Mouse (Mus musculus) limb, embryonic 13.5 days (tissue): ENCODE data around the gene Sla2. TPM values are rescaled to one million over a fixed set of nuclear protein-coding genes. Genes with fewer than 3 reads are reported as not detected.
A peak's percentile ranks its signal among the peaks of the same experiment; 100 is the strongest.

ENCODE experiments used
- ATAC-seq: fragments of 200-750 bp; cut with Nextera tagmentation; 2 replicates; pipeline ENCODE4 v1.8.0; 2017; ENCODE audit warnings: low read depth, moderate number of reproducible peaks, moderate TSS enrichment; ENCODE audit not compliant: low FRiP score
- H3K27ac ChIP-seq: fragments of 300-500 bp; sonication (generic); 2 replicates; pipeline ENCODE4 v1.5.1; 2015; ENCODE audit warnings: inconsistent platforms, mild to moderate bottlenecking, moderate library complexity
- H3K27me3 ChIP-seq: fragments of 300-500 bp; sonication (generic); 2 replicates; pipeline ENCODE4 v1.6.1; 2015; ENCODE audit warnings: mild to moderate bottlenecking, inconsistent platforms
- H3K36me3 ChIP-seq: fragments of 300-500 bp; sonication (generic); 2 replicates; pipeline ENCODE4 v1.6.1; 2015; ENCODE audit warnings: inconsistent platforms, mild to moderate bottlenecking, moderate library complexity
- H3K4me1 ChIP-seq: fragments of 300-500 bp; sonication (generic); 2 replicates; pipeline ENCODE4 v1.6.1; 2015; ENCODE audit warnings: inconsistent platforms
- H3K4me2 ChIP-seq: fragments of 300-500 bp; sonication (generic); replicated peaks from 2 replicates; pipeline ENCODE4 v1.6.1; 2015; ENCODE audit warnings: inconsistent platforms, mild to moderate bottlenecking, moderate library complexity
- H3K4me3 ChIP-seq: fragments of 300-500 bp; sonication (generic); 2 replicates; pipeline ENCODE4 v1.5.1; 2015; ENCODE audit warnings: moderate library complexity, mild to moderate bottlenecking, inconsistent platforms
- H3K9ac ChIP-seq: fragments of 300-500 bp; sonication (generic); 2 replicates; pipeline ENCODE4 v1.6.1; 2015; ENCODE audit warnings: mild to moderate bottlenecking, inconsistent platforms
- H3K9me3 ChIP-seq: fragments of 300-500 bp; sonication (generic); 2 replicates; pipeline ENCODE4 v1.6.1; 2016; ENCODE audit warnings: inconsistent platforms
- WGBS: fragments of 180-500 bp; shearing (Covaris S2); methylation state at CpG from one replicate; pipeline ENCODE4 v1.1.7; 2015; 5-methylcytosine and 5-hydroxymethylcytosine counted together
- polyA plus RNA-seq: library from polyadenylated mRNA; unstranded; fragments of >200 nt; fragmentation: Nextera tagmentation; extraction: Ambion mirVana; gene quantifications from 2 replicates; pipeline ENCODE4 v1.2.1, GENCODE M21; 2015

The Sla2 gene
- polyA plus RNA-seq, 1 experiment from 2014 or later, result 0.33 TPM

DNA sequence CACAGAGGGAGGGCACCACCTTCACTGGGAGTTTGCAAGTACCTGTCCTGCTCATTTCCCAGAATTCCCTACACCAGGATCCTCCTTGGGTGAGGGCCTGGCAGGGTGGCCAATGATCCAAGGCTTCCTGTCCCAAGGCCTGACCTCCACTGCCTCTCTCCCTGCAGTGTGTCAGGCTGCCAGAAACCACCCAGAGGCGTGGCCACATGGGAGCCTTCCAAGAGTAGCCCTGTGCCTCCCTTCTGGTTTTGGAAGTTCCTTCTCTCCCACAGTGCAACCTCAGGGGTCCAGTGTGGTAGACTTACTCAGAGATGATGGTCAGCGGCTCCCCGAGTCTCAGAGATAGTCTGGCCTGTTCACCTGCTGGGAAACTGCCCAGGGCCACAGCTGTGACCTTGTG is 7.5 kb downstream of the Sla2 start:
- H3K36me3 ChIP-seq, result peaks cover 12% of the 10 kb centered on the region
- no peak for ATAC-seq
- H3K27me3 ChIP-seq, result no peaks in the 10 kb centered on the region
- H3K4me1 ChIP-seq, result peaks cover 2% of the 10 kb centered on the region; the same call in 1 of the 2 replicates
- 85% methylated on average over 3 of the region's 3 CpGs for WGBS
- no peak overlapping the region for H3K27ac ChIP-seq
- H3K4me2 ChIP-seq, result no peak overlapping the region
- no peak overlapping the region for H3K9ac ChIP-seq
- no peak overlapping the region for H3K4me3 ChIP-seq
- no peaks in the 10 kb centered on the region for H3K9me3 ChIP-seq

DNA sequence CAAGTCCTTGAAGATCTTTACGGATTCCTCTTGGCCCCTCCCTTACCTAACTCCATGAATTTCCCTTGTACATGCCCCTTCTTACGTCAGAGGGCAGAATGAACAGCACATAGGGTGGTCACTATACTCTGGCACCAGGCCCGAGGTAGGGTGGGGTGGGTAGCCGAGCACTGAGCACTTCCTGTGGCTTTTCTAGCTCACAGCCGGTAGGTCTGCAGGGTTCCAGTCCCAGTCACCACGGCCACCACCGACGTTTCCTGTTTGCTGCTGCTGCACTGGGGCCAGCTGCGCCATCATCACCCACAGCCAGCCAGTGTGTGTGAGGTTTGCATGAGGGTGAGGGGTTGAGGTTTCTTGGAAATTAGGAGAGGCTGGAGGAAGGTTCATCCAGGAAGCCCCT is 9.3 kb downstream of the Sla2 start:
- Histone ChIP-seq H3K36me3 (peaks cover 29% of the 10 kb centered on the region), H3K4me1 (peaks cover 2% of the 10 kb centered on the region; the same call in 1 of the 2 replicates), H3K9ac (no peak overlapping the region), H3K27ac (no peak overlapping the region), H3K9me3 (no peaks in the 10 kb centered on the region), H3K4me2 (no peak overlapping the region), H3K4me3 (no peak overlapping the region), H3K27me3 (no peaks in the 10 kb centered on the region)
- no peak for ATAC-seq
- WGBS, result 49% methylated on average over 9 of the region's 9 CpGs

DNA sequence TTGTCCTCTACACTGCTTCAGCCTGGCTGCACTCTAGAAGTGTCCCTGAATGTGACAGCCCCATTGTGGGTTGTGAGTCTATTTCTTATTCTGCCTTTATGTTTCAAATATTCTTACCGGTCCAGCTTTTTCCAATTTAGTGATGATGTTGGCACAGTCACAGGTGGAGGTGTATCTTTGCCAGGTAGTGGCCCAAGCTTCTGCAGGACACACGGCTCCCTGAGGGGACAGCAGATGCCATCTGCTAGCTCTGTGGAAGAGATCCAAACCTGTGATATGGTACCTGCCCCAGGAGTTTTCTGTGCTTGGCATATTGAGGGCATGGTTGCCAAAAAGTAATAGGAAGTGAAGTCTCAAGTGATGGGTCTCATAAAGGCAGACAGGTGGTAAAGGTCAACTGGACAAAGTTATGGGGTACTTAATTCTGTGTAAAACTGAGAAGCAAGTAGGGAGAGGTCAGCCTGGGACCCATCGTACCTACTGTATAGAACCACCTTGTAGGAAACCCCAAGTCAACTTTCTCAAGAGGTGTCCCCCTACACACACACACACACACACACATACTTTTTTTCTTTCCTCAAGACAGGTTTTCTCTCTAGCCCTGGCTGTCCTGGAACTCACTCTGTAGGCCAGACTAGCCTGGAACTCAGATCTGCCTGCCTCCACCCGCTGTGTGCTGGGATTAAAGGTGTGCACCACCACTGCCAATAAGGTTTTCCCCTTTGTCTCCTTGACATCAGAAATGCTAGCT is 12.1 kb downstream of the Sla2 start:
- Histone ChIP-seq H3K4me1 (peaks cover 11% of the 10 kb centered on the region; the same call in 1 of the 2 replicates), H3K9ac (no peak overlapping the region), H3K36me3 (peaks cover 56% of the 10 kb centered on the region), H3K4me2 (no peak overlapping the region), H3K9me3 (no peaks in the 10 kb centered on the region), H3K4me3 (no peak overlapping the region), H3K27me3 (no peaks in the 10 kb centered on the region), H3K27ac (no peak overlapping the region)
- ATAC-seq, result no peak
- WGBS, result 93% methylated on average over 4 of the region's 4 CpGs

DNA sequence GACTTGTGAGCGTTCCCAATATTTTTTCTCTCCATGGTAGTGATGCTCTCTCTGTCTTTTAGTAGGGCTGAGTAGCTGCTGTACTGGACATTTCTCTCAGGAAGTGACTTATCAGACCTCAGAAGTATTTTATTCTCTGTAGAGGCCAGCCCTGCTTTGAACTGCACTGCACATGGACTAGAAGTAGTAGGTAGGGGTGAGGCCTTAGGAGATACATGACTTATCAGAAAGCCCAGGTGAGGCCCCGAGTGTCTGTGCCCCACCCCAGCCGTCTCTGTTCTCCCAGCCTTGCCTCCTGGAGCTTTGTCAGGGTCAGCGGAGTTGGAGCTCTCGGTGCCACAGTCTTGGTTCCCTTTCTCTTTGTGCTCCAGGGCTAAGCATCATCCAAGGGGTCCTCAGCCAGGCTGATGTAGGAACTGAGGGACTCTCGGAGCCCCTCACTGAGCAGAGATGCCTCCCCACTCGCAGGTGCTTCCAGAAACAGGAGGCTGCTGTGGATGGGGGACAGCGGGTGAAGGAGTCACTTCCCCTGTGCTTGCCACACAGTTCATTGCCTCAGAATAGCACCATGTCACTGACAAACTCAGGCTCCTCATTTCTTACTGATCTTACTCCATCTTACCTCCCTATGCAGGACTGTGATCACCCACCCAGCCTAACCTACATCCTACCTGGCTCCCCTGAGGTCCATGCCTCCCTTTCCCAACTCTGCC is 12.8 kb downstream of the Sla2 start:
- WGBS, result 89% methylated on average over 8 of the region's 8 CpGs
- H3K4me3 ChIP-seq, result no peak overlapping the region
- H3K4me1 ChIP-seq, result peaks cover 11% of the 10 kb centered on the region; the same call in 1 of the 2 replicates
- no peak overlapping the region for H3K4me2 ChIP-seq
- H3K27ac ChIP-seq, result no peak overlapping the region
- H3K9me3 ChIP-seq, result no peaks in the 10 kb centered on the region
- no peak overlapping the region for H3K9ac ChIP-seq
- H3K36me3 ChIP-seq, result peaks cover 63% of the 10 kb centered on the region
- H3K27me3 ChIP-seq, result no peaks in the 10 kb centered on the region
- no peak for ATAC-seq

DNA sequence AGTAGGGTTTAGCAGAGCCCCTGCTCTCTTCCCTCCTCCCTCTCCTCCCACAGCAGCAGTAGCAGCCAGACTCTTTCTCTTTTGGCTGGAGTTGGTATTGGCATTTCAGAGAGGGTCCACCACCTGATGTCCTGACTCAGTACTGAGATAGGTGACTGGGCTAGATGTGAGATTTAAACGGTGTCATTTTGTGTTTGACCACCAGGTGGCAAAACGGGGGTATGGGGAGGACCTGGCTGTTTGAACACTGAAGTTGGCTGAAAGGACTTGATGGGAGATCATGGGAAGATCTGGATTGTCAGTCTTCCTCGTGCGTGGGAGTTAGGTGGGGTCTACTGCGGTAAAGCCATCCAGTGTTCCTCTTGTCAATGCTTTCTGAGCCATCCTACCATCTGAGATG is 13.4 kb downstream of the Sla2 start:
- H3K4me2 ChIP-seq, result no peak overlapping the region
- H3K27me3 ChIP-seq, result no peaks in the 10 kb centered on the region
- H3K9me3 ChIP-seq, result no peaks in the 10 kb centered on the region
- H3K36me3 ChIP-seq, result peaks cover 68% of the 10 kb centered on the region
- H3K9ac ChIP-seq, result no peak overlapping the region
- no peak for ATAC-seq
- no peak overlapping the region for H3K4me3 ChIP-seq
- WGBS, result 33% methylated on average over 5 of the region's 5 CpGs
- H3K27ac ChIP-seq, result no peak overlapping the region
- peaks cover 11% of the 10 kb centered on the region; the same call in 1 of the 2 replicates for H3K4me1 ChIP-seq

DNA sequence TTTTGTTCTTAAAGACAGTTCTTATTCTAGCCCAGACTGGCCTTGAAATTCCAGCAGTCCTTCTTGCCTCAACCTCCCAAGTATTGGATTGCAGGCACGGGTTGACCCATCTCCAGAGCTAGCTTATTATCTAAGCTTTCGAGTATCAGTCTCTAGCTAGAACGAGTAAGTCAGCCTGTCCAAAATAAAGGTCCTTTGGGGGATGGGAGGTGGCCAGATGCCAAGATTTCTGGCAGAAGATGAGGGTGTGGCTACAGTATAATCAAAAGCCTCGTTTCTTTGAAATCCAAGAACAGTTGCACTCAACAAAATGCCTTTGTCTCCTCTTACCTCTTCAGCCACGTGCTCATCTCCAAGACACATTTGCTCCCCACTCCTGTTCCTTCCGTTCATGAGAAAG is 16.5 kb downstream of the Sla2 start:
- Histone ChIP-seq H3K4me2 (no peak overlapping the region), H3K9me3 (no peaks in the 10 kb centered on the region), H3K4me1 (peaks cover 9% of the 10 kb centered on the region; the same call in 1 of the 2 replicates), H3K27me3 (no peaks in the 10 kb centered on the region), H3K4me3 (no peak overlapping the region), H3K9ac (no peak overlapping the region), H3K36me3 (peaks cover 97% of the 10 kb centered on the region), H3K27ac (no peak overlapping the region)
- 61% methylated on average over 6 of the region's 6 CpGs for WGBS
- ATAC-seq, result no peak

DNA sequence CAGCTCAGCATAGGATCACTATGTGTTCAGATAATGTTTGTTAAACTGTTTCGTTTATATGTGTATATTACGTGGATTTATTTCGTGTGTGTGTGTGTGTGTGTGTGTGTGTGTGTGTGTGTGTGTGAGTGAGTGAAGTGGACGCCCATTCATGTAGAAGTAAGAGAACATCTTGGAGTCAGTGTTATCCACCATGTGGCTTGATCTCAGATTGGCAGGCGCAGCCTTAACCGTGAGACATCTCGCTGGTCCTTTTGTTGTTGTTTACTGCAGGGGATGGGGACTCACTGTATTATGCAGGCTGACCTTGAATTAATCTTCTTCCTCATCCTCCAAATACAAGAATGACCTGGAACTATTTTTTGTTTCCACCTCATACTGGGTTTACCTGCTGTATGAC is 17.4 kb downstream of the Sla2 start:
- no peak overlapping the region for H3K27ac ChIP-seq
- WGBS, result 86% methylated on average over 7 of the region's 7 CpGs
- peaks cover 11% of the 10 kb centered on the region for H3K4me1 ChIP-seq
- no peaks in the 10 kb centered on the region for H3K9me3 ChIP-seq
- H3K4me2 ChIP-seq, result no peak overlapping the region
- H3K27me3 ChIP-seq, result no peaks in the 10 kb centered on the region
- ATAC-seq, result no peak
- H3K36me3 ChIP-seq, result peaks cover 94% of the 10 kb centered on the region
- no peak overlapping the region for H3K4me3 ChIP-seq
- H3K9ac ChIP-seq, result no peak overlapping the region

DNA sequence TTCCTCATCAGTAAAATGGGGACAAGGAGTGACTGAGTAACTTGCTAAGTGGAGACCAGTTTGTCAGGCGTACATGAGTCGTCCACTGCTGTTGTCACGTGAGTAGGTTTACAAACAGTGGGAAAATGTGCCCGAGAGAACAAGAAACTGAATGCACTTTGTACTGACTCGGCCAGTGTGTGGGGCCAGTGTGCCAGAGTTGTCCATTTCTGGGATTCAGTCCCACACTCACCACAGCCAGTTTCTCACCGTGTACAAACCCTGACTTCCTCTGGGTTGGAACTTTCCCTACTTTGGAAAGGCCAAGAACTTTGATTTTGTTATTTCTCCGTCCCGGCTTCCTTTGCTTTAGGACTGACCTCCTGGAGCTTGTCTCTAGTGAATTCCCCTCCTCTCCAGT is 18.0 kb downstream of the Sla2 start:
- Histone ChIP-seq H3K9me3 (no peaks in the 10 kb centered on the region), H3K4me1 (peaks cover 17% of the 10 kb centered on the region), H3K27ac (no peak overlapping the region), H3K27me3 (no peaks in the 10 kb centered on the region), H3K9ac (no peak overlapping the region), H3K4me2 (no peak overlapping the region), H3K4me3 (no peak overlapping the region), H3K36me3 (peaks cover 88% of the 10 kb centered on the region)
- ATAC-seq, result no peak
- WGBS, result 88% methylated on average over 8 of the region's 8 CpGs

DNA sequence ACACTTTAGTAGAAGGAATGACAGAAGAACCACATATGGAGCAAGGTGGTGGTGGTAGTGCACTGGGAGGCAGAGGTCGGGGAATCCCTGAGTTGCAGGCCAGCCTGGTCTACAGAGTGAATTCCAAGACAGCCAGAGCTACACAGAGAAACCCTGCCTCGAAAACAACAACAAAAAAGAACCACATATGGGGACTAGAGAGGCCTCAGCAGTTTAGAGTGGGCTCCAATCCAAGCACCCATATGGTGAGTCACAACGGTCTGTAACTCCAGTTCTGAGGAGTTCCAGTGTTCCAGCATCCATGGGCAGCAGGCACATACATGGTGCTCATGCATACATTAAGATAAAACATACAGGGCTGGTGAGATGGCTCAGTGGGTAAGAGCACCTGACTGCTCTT is 22.5 kb downstream of the Sla2 start:
- Histone ChIP-seq H3K4me3 (peak overlapping the region; percentile 78), H3K27me3 (no peaks in the 10 kb centered on the region), H3K4me1 (peaks cover 27% of the 10 kb centered on the region), H3K4me2 (peak overlapping the region; percentile 91), H3K9ac (peak overlapping the region; percentile 93; the same call in 1 of the 2 replicates), H3K9me3 (no peaks in the 10 kb centered on the region), H3K27ac (no peak overlapping the region), H3K36me3 (peaks cover 45% of the 10 kb centered on the region)
- 87% methylated on average over 3 of the region's 3 CpGs for WGBS
- no peak for ATAC-seq

DNA sequence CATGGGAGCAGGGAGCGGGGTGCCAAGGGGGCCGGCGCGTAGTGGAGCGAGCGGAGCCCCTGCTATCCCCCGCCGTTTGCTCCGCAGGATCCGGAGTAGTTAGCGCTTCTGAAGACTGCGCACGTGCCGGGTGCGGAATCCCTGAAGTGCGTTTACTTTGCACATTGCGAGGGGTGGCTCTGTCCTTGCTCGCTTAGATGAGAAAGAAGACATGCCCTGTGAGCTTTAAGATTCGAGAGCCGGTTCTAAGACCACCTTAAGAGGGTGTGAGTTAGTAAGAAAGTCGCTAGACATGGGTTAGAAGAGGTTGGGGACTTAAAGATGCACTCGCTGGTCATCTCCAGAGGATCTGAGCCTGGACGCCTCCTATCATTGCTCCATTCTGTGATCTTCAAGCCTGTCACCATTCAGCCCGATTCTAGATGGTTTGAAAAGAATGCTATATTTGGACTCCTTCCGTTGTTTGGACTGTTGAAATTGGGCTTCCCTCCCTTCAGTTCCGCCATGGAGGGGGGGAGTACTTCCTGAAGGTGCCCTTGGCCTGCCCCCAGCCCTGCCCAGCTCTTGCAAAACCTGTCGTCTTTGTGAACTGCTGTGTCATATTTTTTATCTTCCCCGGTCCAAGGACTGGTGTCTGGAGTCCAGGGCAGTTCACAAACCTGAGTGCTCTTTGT is 23.4 kb downstream of the Sla2 start:
- Histone ChIP-seq H3K9me3 (no peaks in the 10 kb centered on the region), H3K4me2 (peak overlapping the region; percentile 91), H3K4me3 (peak overlapping the region; percentile 78), H3K9ac (peak overlapping the region; percentile 93), H3K27ac (peak overlapping the region; percentile 86), H3K4me1 (peaks cover 32% of the 10 kb centered on the region), H3K27me3 (no peaks in the 10 kb centered on the region), H3K36me3 (peaks cover 37% of the 10 kb centered on the region)
- 2% methylated on average over 28 of the region's 28 CpGs for WGBS
- peak; percentile 26 for ATAC-seq

DNA sequence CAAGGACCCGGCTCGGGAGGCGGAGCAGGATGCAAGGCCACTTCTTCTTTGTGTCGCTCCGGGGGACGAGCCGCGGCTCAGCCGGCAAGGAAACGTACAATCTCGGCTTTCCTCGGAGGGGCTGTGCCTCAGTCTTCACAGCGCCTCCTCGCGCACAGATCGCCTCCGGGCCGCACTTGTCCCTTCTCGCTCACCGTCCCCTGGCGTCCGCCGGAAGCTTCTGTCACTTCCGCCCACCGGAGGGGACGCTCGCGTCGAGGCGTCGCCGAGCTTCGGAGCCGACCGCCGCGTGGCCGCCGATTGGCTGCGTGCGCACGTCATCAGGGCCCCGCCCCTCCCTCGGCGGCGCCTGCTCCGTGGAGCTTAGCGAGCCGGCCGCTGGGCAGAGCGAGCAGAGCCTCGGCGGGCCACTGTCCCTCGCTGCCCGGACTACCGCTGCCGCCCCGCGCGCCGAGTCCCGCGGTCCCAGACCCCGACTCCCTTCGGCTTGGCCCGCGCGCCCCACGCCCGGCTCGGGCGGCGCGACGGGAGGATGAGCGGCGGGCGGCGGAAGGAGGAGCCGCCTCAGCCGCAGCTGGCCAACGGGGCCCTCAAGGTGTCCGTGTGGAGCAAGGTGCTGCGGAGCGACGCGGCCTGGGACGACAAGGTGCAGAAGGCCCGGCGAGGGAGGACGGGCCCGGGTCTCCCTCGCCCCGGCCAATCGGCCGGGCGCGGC is 24.1 kb downstream of the Sla2 start, which contains the start of gene Rab5if:
Gene Rab5if (plus strand): TSS at position 357 of the 715 bp plus-strand sequence.
- peaks cover 36% of the 10 kb centered on the region for H3K36me3 ChIP-seq
- H3K9me3 ChIP-seq, result no peaks in the 10 kb centered on the region
- peak within 1 kb of the TSS; percentile 93 for H3K27ac ChIP-seq
- peak within 1 kb of the TSS; percentile 78 for H3K4me3 ChIP-seq
- H3K4me2 ChIP-seq, result peak within 1 kb of the TSS; percentile 91
- ATAC-seq, result peak; percentile 97
- peak within 1 kb of the TSS; percentile 93 for H3K9ac ChIP-seq
- peaks cover 39% of the 10 kb centered on the region for H3K4me1 ChIP-seq
- WGBS, result under 1% methylated on average over 79 of the region's 98 CpGs
- H3K27me3 ChIP-seq, result no peaks in the 10 kb centered on the region
